Mouse (Mus musculus) small intestine, adult 2 months (tissue): ENCODE data around the gene Cacna1b.

Experiments used
- CTCF ChIP-seq: fragments of 200-500 bp; IDR thresholded peaks from 2 replicates; pipeline ENCODE4 v1.5.1; 2012; ENCODE audit warnings: low read depth, mild to moderate bottlenecking, control low read depth, inconsistent platforms, low read length, moderate library complexity, mixed read lengths; ENCODE audit not compliant: insufficient replicate concordance, insufficient read length; ENCODE audit errors: extremely low read depth
- POLR2A ChIP-seq: fragments of 200-500 bp; IDR thresholded peaks from 2 replicates; pipeline ENCODE4 v1.6.1; 2012; ENCODE audit warnings: low read depth, mild to moderate bottlenecking, control low read depth, inconsistent platforms, low read length, moderate library complexity

DNA sequence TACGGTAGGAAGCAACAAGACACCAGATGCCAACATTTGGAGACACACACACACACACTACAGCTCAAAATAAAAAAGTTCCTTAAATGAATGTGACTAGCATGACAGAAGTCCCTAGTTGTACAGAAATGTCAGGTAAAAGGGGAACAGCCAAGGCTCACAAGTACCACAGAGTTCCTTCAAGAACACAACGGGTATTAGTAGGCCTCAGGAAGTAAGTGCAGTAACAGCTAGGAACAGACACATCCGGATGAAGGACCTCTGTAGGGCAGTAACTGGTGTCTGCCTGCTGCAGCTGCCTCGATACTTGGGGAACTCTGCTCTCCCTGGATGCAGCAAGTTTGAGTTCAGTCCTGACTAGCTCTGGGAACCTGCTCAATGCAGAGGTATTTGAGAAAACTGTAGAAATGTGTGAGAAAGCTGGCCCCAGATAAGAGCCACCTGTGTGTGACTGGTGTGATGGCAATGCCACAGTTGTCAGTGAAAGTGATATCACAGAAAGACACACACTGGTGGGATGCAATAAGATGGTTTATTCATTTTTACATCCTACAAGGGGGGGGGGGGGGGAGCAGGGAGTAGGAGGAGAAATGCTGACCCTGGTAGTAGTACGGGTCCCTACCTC, 34.0 kb upstream of the Cacna1b start:
- TF ChIP-seq CTCF = no peak
- no peak for TF ChIP-seq POLR2A
